Mouse (Mus musculus) myocyte (in vitro differentiated cells): ENCODE measurements around the gene Mrps7. TPM values are rescaled to one million over a fixed set of nuclear protein-coding genes. Genes with fewer than 3 reads are reported as not detected.
"Not testable (repeated sequence)": the region's sequence is repeated elsewhere in the genome, so short reads cannot be mapped to it uniquely, and the experiment has no call there.

ENCODE experiments used
- H3K27me3 ChIP-seq: one replicate; pipeline ENCODE4 v1.6.1; 2011; ENCODE audit not compliant: control insufficient read depth, insufficient read depth, insufficient read length
- H3K36me3 ChIP-seq: one replicate; pipeline ENCODE4 v1.6.1; 2011; ENCODE audit not compliant: control insufficient read depth, insufficient read depth
- H3K4me2 ChIP-seq: one replicate; pipeline ENCODE4 v1.6.1; 2011; ENCODE audit warnings: low read depth, control low read depth
- H3K4me3 ChIP-seq: one replicate; pipeline ENCODE4 v1.5.1; 2011; ENCODE audit warnings: mild to moderate bottlenecking, control low read depth, moderate library complexity
- H3K79me2 ChIP-seq: one replicate; pipeline ENCODE4 v1.6.1; 2011; ENCODE audit not compliant: control insufficient read depth, insufficient read depth
- H3ac ChIP-seq: one replicate; pipeline ENCODE4 v1.6.1; 2011; ENCODE audit not compliant: control insufficient read depth, insufficient read length
- CEBPB ChIP-seq: IDR thresholded peaks from 2 replicates; pipeline ENCODE4 v1.6.1; 2011; ENCODE audit warnings: mild to moderate bottlenecking, moderate library complexity; ENCODE audit not compliant: poor library complexity, insufficient read depth, severe bottlenecking
- E2F4 ChIP-seq: IDR thresholded peaks from one replicate; pipeline ENCODE4 v1.6.1; 2011; ENCODE audit warnings: mild to moderate bottlenecking, control low read depth, moderate library complexity; ENCODE audit not compliant: insufficient read depth
- MAX ChIP-seq: IDR thresholded peaks from one replicate; pipeline ENCODE4 v1.6.1; 2011; ENCODE audit warnings: low read depth, mild to moderate bottlenecking, control low read depth
- MYOD1 ChIP-seq, 3 experiments: IDR thresholded peaks; one replicate each; pipeline ENCODE4 v1.6.1; 2011; ENCODE audit warnings: control low read depth in 2 of 3, low read depth in 2 of 3, mild to moderate bottlenecking in 2 of 3, moderate library complexity in 1 of 3; ENCODE audit not compliant: insufficient read length in 2 of 3, control insufficient read depth in 1 of 3
- MYOG ChIP-seq, 3 experiments: IDR thresholded peaks; one replicate each; pipeline ENCODE4 v1.6.1; 2011; ENCODE audit warnings: control low read depth in 2 of 3, low read depth in 2 of 3, mild to moderate bottlenecking in 2 of 3; ENCODE audit not compliant: insufficient read length in 2 of 3, control insufficient read depth in 1 of 3, insufficient read depth in 1 of 3
- POLR2A ChIP-seq: IDR thresholded peaks from one replicate; pipeline ENCODE4 v1.6.1; 2011; ENCODE audit warnings: low read depth, mild to moderate bottlenecking, control low read depth, moderate library complexity; ENCODE audit not compliant: insufficient read length
- POLR2AphosphoS2 ChIP-seq: IDR thresholded peaks from one replicate; pipeline ENCODE4 v1.6.1; 2011; ENCODE audit warnings: low read depth, control low read depth; ENCODE audit not compliant: insufficient read length
- REST ChIP-seq: IDR thresholded peaks from one replicate; pipeline ENCODE4 v1.6.1; 2011; ENCODE audit warnings: mild to moderate bottlenecking, control low read depth, moderate library complexity; ENCODE audit not compliant: insufficient read depth, insufficient read length
- SRF ChIP-seq: IDR thresholded peaks from one replicate; pipeline ENCODE4 v1.6.1; 2011; ENCODE audit warnings: low read depth; ENCODE audit not compliant: control insufficient read depth, insufficient read length
- TCF12 ChIP-seq: IDR thresholded peaks from one replicate; pipeline ENCODE4 v1.6.1; 2011; ENCODE audit warnings: mild to moderate bottlenecking, control low read depth; ENCODE audit not compliant: poor library complexity, insufficient read depth, severe bottlenecking
- TCF3 ChIP-seq: IDR thresholded peaks from one replicate; pipeline ENCODE4 v1.6.1; 2011; ENCODE audit warnings: low read depth, control low read depth; ENCODE audit not compliant: insufficient read length
- USF1 ChIP-seq: IDR thresholded peaks from one replicate; pipeline ENCODE4 v1.6.1; 2011; ENCODE audit warnings: low read depth, mild to moderate bottlenecking, control low read depth, moderate library complexity
- polyA plus RNA-seq: library from polyadenylated mRNA; unstranded; fragments of >200 nt; fragmentation: generic; extraction: Trizol; gene quantifications from one replicate; pipeline ENCODE4 v1.2.1, GENCODE M21; 2012; ENCODE audit warnings: missing spikeins

The Mrps7 gene
- polyA plus RNA-seq, 1 experiment: 61.5 TPM

- TF ChIP-seq MYOG (IDR thresholded peaks at IDR 0.05; ENCODE audit: control insufficient read depth in 1 of 3, insufficient read depth in 1 of 3, insufficient read length in 2 of 3, low read depth in 2 of 3) (no peak), CEBPB (no peak), E2F4 (no peak), USF1 (no peak), MYOD1 (IDR thresholded peaks at IDR 0.05; ENCODE audit: control insufficient read depth in 1 of 3, insufficient read length in 2 of 3, low read depth in 2 of 3) (no peak), POLR2A (no peak), POLR2AphosphoS2 (no peak), MAX (no peak), REST (no peak), SRF (no peak), TCF3 (no peak), TCF12 (no peak)
- no peak overlapping the region for H3K4me2 ChIP-seq
- H3K4me3 ChIP-seq: no peak overlapping the region
- H3K79me2 ChIP-seq: no peaks in the 10 kb centered on the region
- H3K27me3 ChIP-seq: no peaks in the 10 kb centered on the region
- no peaks in the 10 kb centered on the region for H3K36me3 ChIP-seq
- no peak overlapping the region for H3ac ChIP-seq
Observed at GRCm38 (mm10) chr11:115642705-115643104, 39.0 kb downstream of the Mrps7 start.

DNA sequence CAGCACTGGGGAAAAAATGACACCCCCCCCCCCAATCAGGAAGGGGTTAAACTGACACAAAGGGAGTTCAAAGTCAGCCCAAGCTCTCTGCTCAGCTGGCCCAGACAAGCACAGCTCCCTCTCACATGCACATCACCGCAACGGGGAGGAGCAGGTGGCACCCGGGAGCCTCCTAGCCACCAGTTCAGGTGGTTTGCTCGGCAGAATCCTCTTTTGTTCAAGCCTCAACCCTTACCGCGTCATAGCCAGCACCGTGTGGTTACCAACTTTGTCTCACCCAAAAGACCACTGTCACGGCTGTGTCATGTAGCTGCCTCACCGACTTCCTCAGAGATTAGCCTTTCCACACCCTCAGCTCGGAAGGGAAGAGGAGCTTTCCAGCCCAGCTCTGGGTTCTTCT is 39.5 kb downstream of the Mrps7 start:
- Histone ChIP-seq H3ac (no peak overlapping the region), H3K36me3 (no peaks in the 10 kb centered on the region)
- TF ChIP-seq MYOD1 (IDR thresholded peaks at IDR 0.05; ENCODE audit: control insufficient read depth in 1 of 3, insufficient read length in 2 of 3, low read depth in 2 of 3): no peak
- no peak for TF ChIP-seq E2F4
- no peak for TF ChIP-seq REST
- no peak for TF ChIP-seq CEBPB
- no peak for TF ChIP-seq MAX
- no peak for TF ChIP-seq TCF12

DNA sequence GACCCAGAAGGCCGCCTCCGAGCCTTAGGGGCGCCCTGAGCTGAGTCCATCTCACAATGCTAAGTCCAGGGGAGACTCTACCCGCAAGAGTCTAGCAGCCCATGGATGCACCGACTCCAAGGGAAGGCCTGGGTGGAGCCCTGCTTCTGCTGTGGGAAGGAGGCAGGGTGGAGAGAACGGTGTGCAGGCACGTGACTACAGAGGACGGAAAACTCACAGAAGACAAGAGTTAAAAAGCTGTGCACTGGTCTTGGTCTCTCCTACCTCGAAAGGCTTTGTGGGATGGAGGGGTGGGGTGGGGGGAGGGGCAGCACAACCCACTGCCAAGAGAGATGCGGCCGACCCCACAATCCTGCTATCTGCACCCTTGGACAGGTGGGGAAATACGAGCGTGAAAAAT is 40.6 kb downstream of the Mrps7 start:
- Histone ChIP-seq H3K27me3 (no peaks in the 10 kb centered on the region), H3K4me3 (no peak overlapping the region), H3ac (no peak overlapping the region), H3K4me2 (no peak overlapping the region), H3K79me2 (no peaks in the 10 kb centered on the region), H3K36me3 (no peaks in the 10 kb centered on the region)
- TF ChIP-seq REST (no peak), POLR2A (no peak), MYOG (IDR thresholded peaks at IDR 0.05; ENCODE audit: control insufficient read depth in 1 of 3, insufficient read depth in 1 of 3, insufficient read length in 2 of 3, low read depth in 2 of 3) (no peak), USF1 (no peak), MAX (no peak), SRF (no peak), TCF12 (no peak), E2F4 (no peak)

More for the DNA sequence above, 39.5 kb downstream of the Mrps7 start:
- Histone ChIP-seq H3K4me2 (no peak overlapping the region), H3K4me3 (no peak overlapping the region), H3K79me2 (no peaks in the 10 kb centered on the region), H3K27me3 (no peaks in the 10 kb centered on the region)

- not testable (repeated sequence) for H3K27me3 ChIP-seq, H3K36me3 ChIP-seq, H3K79me2 ChIP-seq, H3K4me2 ChIP-seq, H3K4me3 ChIP-seq, H3ac ChIP-seq
Observed at GRCm38 (mm10) chr11:115645498-115645897, 41.8 kb downstream of the Mrps7 start.

GRCm38 (mm10) chr11:115646439-115646838 is 42.7 kb downstream of the Mrps7 start:
- H3K4me3 ChIP-seq: no peak overlapping the region
- TF ChIP-seq TCF3 (no peak), CEBPB (no peak), REST (no peak), MYOG (IDR thresholded peaks at IDR 0.05; ENCODE audit: control insufficient read depth in 1 of 3, insufficient read depth in 1 of 3, insufficient read length in 2 of 3, low read depth in 2 of 3) (no peak), MYOD1 (IDR thresholded peaks at IDR 0.05; ENCODE audit: control insufficient read depth in 1 of 3, insufficient read length in 2 of 3, low read depth in 2 of 3) (no peak), E2F4 (no peak), POLR2AphosphoS2 (no peak), MAX (no peak), POLR2A (no peak), USF1 (no peak), TCF12 (no peak), SRF (no peak)

More at GRCm38 (mm10) chr11:115646439-115646838, 42.7 kb downstream of the Mrps7 start:
- Histone ChIP-seq H3ac (no peak overlapping the region), H3K36me3 (no peaks in the 10 kb centered on the region), H3K79me2 (no peaks in the 10 kb centered on the region), H3K4me2 (no peak overlapping the region), H3K27me3 (no peaks in the 10 kb centered on the region)
